Mouse (Mus musculus): ENCODE data around the gene Rnf123. TPM values are rescaled to one million over a fixed set of nuclear protein-coding genes. Genes with fewer than 3 reads are reported as not detected.
A peak's percentile ranks its signal among the peaks of the same experiment; 100 is the strongest.

The Rnf123 gene
- polyA plus RNA-seq, 1 experiment: 20.9 TPM

GRCm38 (mm10) chr9:108047601-108048565 is 35.3 kb downstream of the Rnf123 start:
- no peak overlapping the region for H3K27ac ChIP-seq (ENCODE audit: insufficient read depth, low read length)
- H3K9me3 ChIP-seq (replicated peaks; ENCODE audit: control insufficient read depth, insufficient read depth, low read length, poor library complexity, severe bottlenecking): no peaks in the 10 kb centered on the region
- no peaks in the 10 kb centered on the region for H3K4me1 ChIP-seq (ENCODE audit: control insufficient read depth, insufficient read depth, low read length)
- peak overlapping the region; percentile 76 for H3K4me3 ChIP-seq (ENCODE audit: low read depth, low read length)
- H3K27me3 ChIP-seq (ENCODE audit: control insufficient read depth, insufficient read depth, low read length, poor library complexity, severe bottlenecking): no peaks in the 10 kb centered on the region
- H3K9ac ChIP-seq (ENCODE audit: low read depth, poor library complexity, severe bottlenecking): peak overlapping the region; percentile 47; the same call in 1 of the 2 replicates
- H3K36me3 ChIP-seq (ENCODE audit: control insufficient read depth, insufficient read depth, low read length, poor library complexity, severe bottlenecking): peaks cover 5% of the 10 kb centered on the region; the same call in 1 of the 2 replicates
- no peak for TF ChIP-seq EP300 (IDR thresholded peaks at IDR 0.05; ENCODE audit: insufficient read depth, low read depth, low read length)
- TF ChIP-seq POLR2A (IDR thresholded peaks at IDR 0.05; ENCODE audit: insufficient read depth, low read length): no peak
- TF ChIP-seq CTCF (IDR thresholded peaks at IDR 0.05; ENCODE audit: low read depth, low read length): no peak

- H3K9me3 ChIP-seq (replicated peaks; ENCODE audit: control insufficient read depth, insufficient read depth, low read length, poor library complexity, severe bottlenecking): no peaks in the 10 kb centered on the region
Measured at GRCm38 (mm10) chr9:108046582-108046981, 36.6 kb downstream of the Rnf123 start.

GRCm38 (mm10) chr9:108044751-108045492 is 38.2 kb downstream of the Rnf123 start:
- Histone ChIP-seq H3K36me3 (ENCODE audit: control insufficient read depth, insufficient read depth, low read length, poor library complexity, severe bottlenecking) (peaks cover 7% of the 10 kb centered on the region), H3K27ac (ENCODE audit: insufficient read depth, low read length) (no peak overlapping the region), H3K4me1 (ENCODE audit: control insufficient read depth, insufficient read depth, low read length) (no peaks in the 10 kb centered on the region), H3K4me3 (ENCODE audit: low read depth, low read length) (no peak overlapping the region), H3K9ac (ENCODE audit: low read depth, poor library complexity, severe bottlenecking) (no peak overlapping the region), H3K27me3 (ENCODE audit: control insufficient read depth, insufficient read depth, low read length, poor library complexity, severe bottlenecking) (no peaks in the 10 kb centered on the region), H3K9me3 (replicated peaks; ENCODE audit: control insufficient read depth, insufficient read depth, low read length, poor library complexity, severe bottlenecking) (no peaks in the 10 kb centered on the region)
- TF ChIP-seq EP300 (IDR thresholded peaks at IDR 0.05; ENCODE audit: insufficient read depth, low read depth, low read length) (no peak), POLR2A (IDR thresholded peaks at IDR 0.05; ENCODE audit: insufficient read depth, low read length) (no peak), CTCF (IDR thresholded peaks at IDR 0.05; ENCODE audit: low read depth, low read length) (peak; percentile 40)

More at GRCm38 (mm10) chr9:108046582-108046981, 36.6 kb downstream of the Rnf123 start:
- H3K27me3 ChIP-seq (ENCODE audit: control insufficient read depth, insufficient read depth, low read length, poor library complexity, severe bottlenecking): no peaks in the 10 kb centered on the region
- H3K27ac ChIP-seq (ENCODE audit: insufficient read depth, low read length): no peak overlapping the region
- TF ChIP-seq POLR2A (IDR thresholded peaks at IDR 0.05; ENCODE audit: insufficient read depth, low read length) (no peak), CTCF (IDR thresholded peaks at IDR 0.05; ENCODE audit: low read depth, low read length) (no peak), EP300 (IDR thresholded peaks at IDR 0.05; ENCODE audit: insufficient read depth, low read depth, low read length) (no peak)
- H3K4me3 ChIP-seq (ENCODE audit: low read depth, low read length): no peak overlapping the region
- no peak overlapping the region for H3K9ac ChIP-seq (ENCODE audit: low read depth, poor library complexity, severe bottlenecking)
- H3K4me1 ChIP-seq (ENCODE audit: control insufficient read depth, insufficient read depth, low read length): no peaks in the 10 kb centered on the region
- peaks cover 4% of the 10 kb centered on the region; the same call in 1 of the 2 replicates for H3K36me3 ChIP-seq (ENCODE audit: control insufficient read depth, insufficient read depth, low read length, poor library complexity, severe bottlenecking)

GRCm38 (mm10) chr9:108035331-108036156 is 47.6 kb downstream of the Rnf123 start:
- H3K9ac ChIP-seq (ENCODE audit: low read depth, poor library complexity, severe bottlenecking): no peak overlapping the region
- H3K4me1 ChIP-seq (ENCODE audit: control insufficient read depth, insufficient read depth, low read length): peaks cover 2% of the 10 kb centered on the region
- H3K27ac ChIP-seq (ENCODE audit: insufficient read depth, low read length): peak overlapping the region; percentile 30; the same call in 1 of the 2 replicates
- no peaks in the 10 kb centered on the region for H3K9me3 ChIP-seq (replicated peaks; ENCODE audit: control insufficient read depth, insufficient read depth, low read length, poor library complexity, severe bottlenecking)
- H3K36me3 ChIP-seq (ENCODE audit: control insufficient read depth, insufficient read depth, low read length, poor library complexity, severe bottlenecking): no peaks in the 10 kb centered on the region
- no peaks in the 10 kb centered on the region for H3K27me3 ChIP-seq (ENCODE audit: control insufficient read depth, insufficient read depth, low read length, poor library complexity, severe bottlenecking)
- TF ChIP-seq POLR2A (IDR thresholded peaks at IDR 0.05; ENCODE audit: insufficient read depth, low read length) (no peak), EP300 (IDR thresholded peaks at IDR 0.05; ENCODE audit: insufficient read depth, low read depth, low read length) (0 out of 2 replicates have a peak, but pooled peaks have one; percentile 58), CTCF (IDR thresholded peaks at IDR 0.05; ENCODE audit: low read depth, low read length) (peak; percentile 53)
- H3K4me3 ChIP-seq (ENCODE audit: low read depth, low read length): no peak overlapping the region

GRCm38 (mm10) chr9:108032126-108032525 is 51.0 kb downstream of the Rnf123 start:
- H3K4me1 ChIP-seq (ENCODE audit: control insufficient read depth, insufficient read depth, low read length): peaks cover 2% of the 10 kb centered on the region
- H3K4me3 ChIP-seq (ENCODE audit: low read depth, low read length): no peak overlapping the region
- H3K9me3 ChIP-seq (replicated peaks; ENCODE audit: control insufficient read depth, insufficient read depth, low read length, poor library complexity, severe bottlenecking): no peaks in the 10 kb centered on the region
- no peak overlapping the region for H3K9ac ChIP-seq (ENCODE audit: low read depth, poor library complexity, severe bottlenecking)
- TF ChIP-seq CTCF (IDR thresholded peaks at IDR 0.05; ENCODE audit: low read depth, low read length): no peak
- no peak for TF ChIP-seq EP300 (IDR thresholded peaks at IDR 0.05; ENCODE audit: insufficient read depth, low read depth, low read length)
- no peak for TF ChIP-seq POLR2A (IDR thresholded peaks at IDR 0.05; ENCODE audit: insufficient read depth, low read length)
- peaks cover 5% of the 10 kb centered on the region; the same call in 1 of the 2 replicates for H3K36me3 ChIP-seq (ENCODE audit: control insufficient read depth, insufficient read depth, low read length, poor library complexity, severe bottlenecking)
- no peaks in the 10 kb centered on the region for H3K27me3 ChIP-seq (ENCODE audit: control insufficient read depth, insufficient read depth, low read length, poor library complexity, severe bottlenecking)
- H3K27ac ChIP-seq (ENCODE audit: insufficient read depth, low read length): peak overlapping the region; percentile 79; the same call in 1 of the 2 replicates
